Mouse (Mus musculus): ENCODE results near the gene Vps37d.

Vps37d gene

GRCm38 (mm10) chr5:135024665-135025224 lies 53.3 kb downstream of the Vps37d start:
- DNase-seq, result no peak

- peak; percentile 82 to 86 for DNase-seq
Measured at GRCm38 (mm10) chr5:135023344-135024173, 54.5 kb downstream of the Vps37d start, which contains the start of gene Stx1a. Gene Stx1a (plus strand): TSS chr5:135023482.

All from thymus, adult 18-20 months (tissue).